Mouse (Mus musculus) thymus, adult 2 months (tissue): Measurements from ENCODE around the gene Lman2l.

Source experiments
- CTCF ChIP-seq: fragments of 200-500 bp; IDR thresholded peaks from 2 replicates; pipeline ENCODE4 v1.5.1; 2012; ENCODE audit warnings: mild to moderate bottlenecking, control low read depth, low read length, moderate library complexity, borderline replicate concordance; ENCODE audit not compliant: control insufficient read depth, poor library complexity, insufficient read depth; ENCODE audit errors: extremely low read depth
- POLR2A ChIP-seq: fragments of 200-500 bp; IDR thresholded peaks from 2 replicates; pipeline ENCODE4 v1.6.1; 2012; ENCODE audit warnings: mild to moderate bottlenecking, low read length, control low read depth, moderate library complexity; ENCODE audit not compliant: control insufficient read depth, poor library complexity, insufficient read depth; ENCODE audit errors: extremely low read depth

- TF ChIP-seq POLR2A, result no peak
- no peak for TF ChIP-seq CTCF
Observed at GRCm38 (mm10) chr1:36457388-36458014, 12.4 kb upstream of the Lman2l start.
